Mouse (Mus musculus): ENCODE data around the gene Cox4i2. TPM values are rescaled to one million over a fixed set of nuclear protein-coding genes. Genes with fewer than 3 reads are reported as not detected.

The Cox4i2 gene
- polyA plus RNA-seq, 1 experiment = 1.1 TPM

DNA sequence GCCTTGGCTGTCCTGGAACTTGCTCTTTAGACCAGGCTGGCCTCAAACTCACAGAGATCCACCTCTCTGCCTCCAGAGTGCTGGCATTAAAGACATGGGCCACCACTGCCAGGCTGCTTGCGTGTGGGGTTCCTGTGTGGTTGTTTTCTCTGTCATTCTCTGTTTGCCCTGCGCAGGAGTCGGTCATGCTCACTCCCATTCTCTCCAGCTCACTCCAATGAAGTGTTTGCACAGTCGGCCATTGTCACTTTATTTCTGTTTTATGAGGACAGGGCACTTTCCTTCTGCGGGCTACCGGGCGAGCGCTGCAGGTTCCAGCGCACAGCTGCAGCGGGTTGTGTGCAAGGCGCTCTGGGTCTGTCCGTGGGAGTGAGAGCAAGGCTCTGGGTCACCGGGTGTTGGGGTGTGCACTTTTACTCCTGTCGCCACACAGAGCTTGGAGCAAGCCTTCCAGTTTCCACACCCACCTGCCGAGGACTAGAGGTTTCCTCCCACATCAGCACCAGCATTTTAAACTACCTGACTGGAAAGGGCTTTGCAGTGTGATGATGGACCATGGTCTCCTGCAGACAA, 28.7 kb upstream of the Cox4i2 start:
- no peak overlapping the region for H3K4me3 ChIP-seq (ENCODE audit: low read depth, low read length)
- TF ChIP-seq CTCF (IDR thresholded peaks at IDR 0.05; ENCODE audit: low read depth, low read length) (no peak), EP300 (IDR thresholded peaks at IDR 0.05; ENCODE audit: insufficient read depth, low read depth, low read length) (no peak), POLR2A (IDR thresholded peaks at IDR 0.05; ENCODE audit: insufficient read depth, low read length) (no peak)
- no peak overlapping the region for H3K9ac ChIP-seq (ENCODE audit: low read depth, poor library complexity, severe bottlenecking)
- H3K27me3 ChIP-seq (ENCODE audit: control insufficient read depth, insufficient read depth, low read length, poor library complexity, severe bottlenecking) = no peaks in the 10 kb centered on the region
- no peaks in the 10 kb centered on the region for H3K9me3 ChIP-seq (replicated peaks; ENCODE audit: control insufficient read depth, insufficient read depth, low read length, poor library complexity, severe bottlenecking)
- peaks cover 14% of the 10 kb centered on the region for H3K4me1 ChIP-seq (ENCODE audit: control insufficient read depth, insufficient read depth, low read length)
- H3K27ac ChIP-seq (ENCODE audit: insufficient read depth, low read length) = no peak overlapping the region
- H3K36me3 ChIP-seq (ENCODE audit: control insufficient read depth, insufficient read depth, low read length, poor library complexity, severe bottlenecking) = no peaks in the 10 kb centered on the region

DNA sequence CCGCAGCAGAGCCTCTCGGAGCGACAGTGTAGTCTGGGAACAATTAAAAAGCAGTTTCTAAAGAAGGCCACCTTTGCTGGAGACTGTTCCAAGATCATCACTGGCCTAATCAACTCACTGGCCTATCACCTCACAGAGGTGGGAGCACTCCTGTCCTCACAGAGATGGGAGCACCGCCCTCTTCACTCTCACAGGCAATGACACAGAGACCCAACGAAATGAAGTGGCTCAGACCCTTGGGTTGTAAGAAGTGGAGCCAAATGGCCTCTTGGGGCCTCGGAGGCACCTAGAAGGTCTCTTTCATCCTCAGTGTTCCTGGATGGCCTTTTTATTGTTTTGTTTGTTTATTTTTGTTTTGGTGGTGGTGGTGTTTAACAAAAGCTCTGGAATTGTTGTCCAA, 27.8 kb upstream of the Cox4i2 start:
- peak overlapping the region; percentile 74 for H3K27ac ChIP-seq (ENCODE audit: insufficient read depth, low read length)
- no peak for TF ChIP-seq POLR2A (IDR thresholded peaks at IDR 0.05; ENCODE audit: insufficient read depth, low read length)
- no peak for TF ChIP-seq CTCF (IDR thresholded peaks at IDR 0.05; ENCODE audit: low read depth, low read length)
- TF ChIP-seq EP300 (IDR thresholded peaks at IDR 0.05; ENCODE audit: insufficient read depth, low read depth, low read length) = no peak
- H3K9ac ChIP-seq (ENCODE audit: low read depth, poor library complexity, severe bottlenecking) = no peak overlapping the region
- H3K36me3 ChIP-seq (ENCODE audit: control insufficient read depth, insufficient read depth, low read length, poor library complexity, severe bottlenecking) = no peaks in the 10 kb centered on the region
- H3K4me3 ChIP-seq (ENCODE audit: low read depth, low read length) = no peak overlapping the region
- no peaks in the 10 kb centered on the region for H3K27me3 ChIP-seq (ENCODE audit: control insufficient read depth, insufficient read depth, low read length, poor library complexity, severe bottlenecking)
- H3K9me3 ChIP-seq (replicated peaks; ENCODE audit: control insufficient read depth, insufficient read depth, low read length, poor library complexity, severe bottlenecking) = no peaks in the 10 kb centered on the region
- H3K4me1 ChIP-seq (ENCODE audit: control insufficient read depth, insufficient read depth, low read length) = peaks cover 14% of the 10 kb centered on the region

DNA sequence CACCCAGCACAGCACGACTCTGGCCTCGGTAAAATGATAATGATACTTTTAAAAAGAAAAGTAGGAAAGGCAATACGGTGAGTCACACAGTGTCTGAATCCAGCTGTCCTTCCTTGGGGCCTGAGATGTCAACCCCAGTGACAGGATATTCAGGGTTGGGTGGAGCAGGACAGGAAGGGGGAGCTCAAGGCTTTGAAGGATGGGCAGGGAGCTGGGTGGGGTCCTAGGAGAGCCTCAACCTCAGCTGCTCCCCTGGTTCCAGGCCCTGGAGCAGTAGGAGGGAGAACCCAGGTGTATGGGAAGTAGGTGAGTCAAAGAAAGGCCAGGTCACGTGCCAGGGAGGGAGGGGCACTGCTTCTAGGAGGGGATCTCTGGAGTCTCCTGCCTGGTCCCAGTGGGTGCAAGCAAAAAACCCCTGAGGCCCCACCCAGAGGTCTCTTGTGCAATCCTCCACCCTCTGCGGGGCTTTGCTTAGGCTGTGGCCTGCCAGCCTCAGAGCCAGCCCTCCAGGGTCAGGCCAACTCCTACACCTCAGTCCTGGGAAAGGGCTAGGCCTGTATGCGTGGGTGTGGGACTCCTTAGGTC, 27.1 kb upstream of the Cox4i2 start:
- peaks cover 14% of the 10 kb centered on the region for H3K4me1 ChIP-seq (ENCODE audit: control insufficient read depth, insufficient read depth, low read length)
- no peaks in the 10 kb centered on the region for H3K27me3 ChIP-seq (ENCODE audit: control insufficient read depth, insufficient read depth, low read length, poor library complexity, severe bottlenecking)
- TF ChIP-seq EP300 (IDR thresholded peaks at IDR 0.05; ENCODE audit: insufficient read depth, low read depth, low read length) = peak; percentile 90; the same call in 1 of the 2 replicates
- no peak for TF ChIP-seq POLR2A (IDR thresholded peaks at IDR 0.05; ENCODE audit: insufficient read depth, low read length)
- no peaks in the 10 kb centered on the region for H3K36me3 ChIP-seq (ENCODE audit: control insufficient read depth, insufficient read depth, low read length, poor library complexity, severe bottlenecking)
- H3K27ac ChIP-seq (ENCODE audit: insufficient read depth, low read length) = peak overlapping the region; percentile 74
- no peaks in the 10 kb centered on the region for H3K9me3 ChIP-seq (replicated peaks; ENCODE audit: control insufficient read depth, insufficient read depth, low read length, poor library complexity, severe bottlenecking)
- no peak overlapping the region for H3K4me3 ChIP-seq (ENCODE audit: low read depth, low read length)
- 0 out of 2 replicates have a peak overlapping the region, but pooled peaks have one; percentile 1 for H3K9ac ChIP-seq (ENCODE audit: low read depth, poor library complexity, severe bottlenecking)

DNA sequence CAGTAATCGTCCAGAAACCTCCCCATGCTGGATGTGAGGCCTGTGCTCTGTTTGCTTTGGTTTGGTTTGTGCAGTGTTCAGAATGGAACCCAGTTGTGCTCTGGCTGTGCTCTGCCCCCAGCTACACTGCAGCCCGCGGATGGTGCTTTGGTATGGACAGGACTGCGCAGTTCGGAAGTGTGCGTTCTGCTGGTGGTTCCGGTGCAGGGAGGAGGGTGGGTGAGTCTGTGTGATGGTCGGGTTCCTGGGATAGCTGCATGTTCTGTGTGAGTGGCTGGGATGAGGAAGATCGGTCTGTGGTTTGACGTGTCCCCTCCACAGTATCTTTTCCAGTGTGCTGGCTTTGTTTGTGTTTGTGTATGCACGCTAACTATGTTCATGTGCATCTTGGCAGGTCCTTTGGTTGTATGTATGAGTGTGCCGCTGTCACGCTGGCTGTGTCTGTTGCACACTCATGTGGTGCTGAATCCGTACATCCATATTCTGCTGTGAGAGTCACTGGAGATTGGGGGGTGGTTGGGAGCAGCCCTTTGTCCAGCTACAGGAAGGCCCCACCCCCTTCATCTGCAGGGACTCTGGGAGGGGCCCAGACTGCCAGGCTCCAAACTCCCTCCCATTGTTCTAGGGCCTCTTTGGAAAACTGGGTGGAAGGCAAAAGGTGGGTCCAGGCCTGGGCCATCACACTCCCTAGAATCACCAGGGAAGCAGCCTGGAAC, 26.0 kb upstream of the Cox4i2 start:
- Histone ChIP-seq H3K27ac (ENCODE audit: insufficient read depth, low read length) (peak overlapping the region; percentile 74), H3K36me3 (ENCODE audit: control insufficient read depth, insufficient read depth, low read length, poor library complexity, severe bottlenecking) (no peaks in the 10 kb centered on the region), H3K27me3 (ENCODE audit: control insufficient read depth, insufficient read depth, low read length, poor library complexity, severe bottlenecking) (no peaks in the 10 kb centered on the region), H3K9ac (ENCODE audit: low read depth, poor library complexity, severe bottlenecking) (0 out of 2 replicates have a peak overlapping the region, but pooled peaks have one; percentile 1), H3K9me3 (replicated peaks; ENCODE audit: control insufficient read depth, insufficient read depth, low read length, poor library complexity, severe bottlenecking) (no peaks in the 10 kb centered on the region), H3K4me1 (ENCODE audit: control insufficient read depth, insufficient read depth, low read length) (peaks cover 14% of the 10 kb centered on the region), H3K4me3 (ENCODE audit: low read depth, low read length) (peak overlapping the region; percentile 31)
- no peak for TF ChIP-seq CTCF (IDR thresholded peaks at IDR 0.05; ENCODE audit: low read depth, low read length)
- TF ChIP-seq EP300 (IDR thresholded peaks at IDR 0.05; ENCODE audit: insufficient read depth, low read depth, low read length) = peak; percentile 68; the same call in 1 of the 2 replicates

DNA sequence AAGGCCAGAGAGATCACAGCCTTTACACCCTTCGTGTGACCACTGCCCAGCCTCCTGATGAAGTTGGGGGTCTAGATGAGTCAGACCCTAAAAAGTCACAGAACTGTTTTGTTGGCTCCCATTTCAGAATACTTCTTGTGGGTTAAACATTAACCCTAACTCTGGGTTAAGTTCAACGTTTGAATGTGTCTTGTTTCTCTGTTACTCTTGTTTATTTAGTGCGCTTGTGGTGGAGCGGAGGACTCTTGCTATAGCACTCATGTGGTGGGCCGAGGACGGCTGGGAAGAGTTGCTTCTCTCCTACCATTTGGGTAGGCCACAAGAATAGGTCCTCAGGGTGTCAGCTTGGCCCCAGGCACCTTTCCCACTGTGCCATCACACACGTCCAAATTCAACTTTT, 25.4 kb upstream of the Cox4i2 start:
- H3K27me3 ChIP-seq (ENCODE audit: control insufficient read depth, insufficient read depth, low read length, poor library complexity, severe bottlenecking) = no peaks in the 10 kb centered on the region
- H3K9ac ChIP-seq (ENCODE audit: low read depth, poor library complexity, severe bottlenecking) = no peak overlapping the region
- peak overlapping the region; percentile 42; the same call in 1 of the 2 replicates for H3K27ac ChIP-seq (ENCODE audit: insufficient read depth, low read length)
- H3K4me3 ChIP-seq (ENCODE audit: low read depth, low read length) = no peak overlapping the region
- H3K9me3 ChIP-seq (replicated peaks; ENCODE audit: control insufficient read depth, insufficient read depth, low read length, poor library complexity, severe bottlenecking) = no peaks in the 10 kb centered on the region
- peaks cover 14% of the 10 kb centered on the region for H3K4me1 ChIP-seq (ENCODE audit: control insufficient read depth, insufficient read depth, low read length)
- TF ChIP-seq POLR2A (IDR thresholded peaks at IDR 0.05; ENCODE audit: insufficient read depth, low read length) (no peak), EP300 (IDR thresholded peaks at IDR 0.05; ENCODE audit: insufficient read depth, low read depth, low read length) (no peak), CTCF (IDR thresholded peaks at IDR 0.05; ENCODE audit: low read depth, low read length) (no peak)
- H3K36me3 ChIP-seq (ENCODE audit: control insufficient read depth, insufficient read depth, low read length, poor library complexity, severe bottlenecking) = no peaks in the 10 kb centered on the region
